Mouse (Mus musculus): Measurements from ENCODE around the gene Mmp28. TPM values are rescaled to one million over a fixed set of nuclear protein-coding genes. Genes with fewer than 3 reads are reported as not detected.

Mmp28 gene
- polyA plus RNA-seq, 1 experiment: 10.5 TPM

- Histone ChIP-seq H3K4me1 (ENCODE audit: control insufficient read depth, insufficient read depth, insufficient read length, low read length) (peaks cover 20% of the 10 kb centered on the region), H3K27ac (ENCODE audit: insufficient read depth, low read depth, low read length) (no peak overlapping the region), H3K36me3 (ENCODE audit: control insufficient read depth, insufficient read depth, low read length) (peaks cover 2% of the 10 kb centered on the region; the same call in 1 of the 2 replicates), H3K27me3 (ENCODE audit: control insufficient read depth, insufficient read depth, low read length) (peaks cover 3% of the 10 kb centered on the region; the same call in 1 of the 2 replicates), H3K4me3 (ENCODE audit: low read depth, low read length) (no peak overlapping the region)
- no peak for TF ChIP-seq CTCF (IDR thresholded peaks at IDR 0.05; ENCODE audit: extremely low read depth, insufficient read length, insufficient replicate concordance, low read depth, low read length)
- TF ChIP-seq POLR2A (IDR thresholded peaks at IDR 0.05; ENCODE audit: low read depth, low read length): no peak
Measured at GRCm38 (mm10) chr11:83448927-83449236, 14.0 kb downstream of the Mmp28 start.

GRCm38 (mm10) chr11:83448021-83448926 is 14.6 kb downstream of the Mmp28 start:
- Histone ChIP-seq H3K4me3 (ENCODE audit: low read depth, low read length) (no peak overlapping the region), H3K4me1 (ENCODE audit: control insufficient read depth, insufficient read depth, insufficient read length, low read length) (peaks cover 21% of the 10 kb centered on the region), H3K27ac (ENCODE audit: insufficient read depth, low read depth, low read length) (no peak overlapping the region), H3K27me3 (ENCODE audit: control insufficient read depth, insufficient read depth, low read length) (peaks cover 3% of the 10 kb centered on the region; the same call in 1 of the 2 replicates), H3K36me3 (ENCODE audit: control insufficient read depth, insufficient read depth, low read length) (peaks cover 2% of the 10 kb centered on the region; the same call in 1 of the 2 replicates)
- 58% methylated on average over 16 of the region's 16 CpGs for WGBS
- TF ChIP-seq CTCF (IDR thresholded peaks at IDR 0.05; ENCODE audit: extremely low read depth, insufficient read length, insufficient replicate concordance, low read depth, low read length): no peak
- no peak for TF ChIP-seq POLR2A (IDR thresholded peaks at IDR 0.05; ENCODE audit: low read depth, low read length)

- WGBS: 83% methylated on average over 10 of the region's 10 CpGs
- no peak overlapping the region for H3K4me3 ChIP-seq (ENCODE audit: low read depth, low read length)
- no peak for TF ChIP-seq CTCF (IDR thresholded peaks at IDR 0.05; ENCODE audit: extremely low read depth, insufficient read length, insufficient replicate concordance, low read depth, low read length)
- TF ChIP-seq POLR2A (IDR thresholded peaks at IDR 0.05; ENCODE audit: low read depth, low read length): no peak
- H3K36me3 ChIP-seq (ENCODE audit: control insufficient read depth, insufficient read depth, low read length): peaks cover 2% of the 10 kb centered on the region; the same call in 1 of the 2 replicates
- H3K27me3 ChIP-seq (ENCODE audit: control insufficient read depth, insufficient read depth, low read length): peaks cover 3% of the 10 kb centered on the region; the same call in 1 of the 2 replicates
- H3K4me1 ChIP-seq (ENCODE audit: control insufficient read depth, insufficient read depth, insufficient read length, low read length): peaks cover 21% of the 10 kb centered on the region
- no peak overlapping the region for H3K27ac ChIP-seq (ENCODE audit: insufficient read depth, low read depth, low read length)
Measured at GRCm38 (mm10) chr11:83447612-83448011, 15.3 kb downstream of the Mmp28 start.

GRCm38 (mm10) chr11:83445001-83445400 is 17.9 kb downstream of the Mmp28 start:
- H3K4me1 ChIP-seq (ENCODE audit: control insufficient read depth, insufficient read depth, insufficient read length, low read length): peaks cover 20% of the 10 kb centered on the region
- no peaks in the 10 kb centered on the region for H3K36me3 ChIP-seq (ENCODE audit: control insufficient read depth, insufficient read depth, low read length)
- H3K27me3 ChIP-seq (ENCODE audit: control insufficient read depth, insufficient read depth, low read length): peaks cover 3% of the 10 kb centered on the region; the same call in 1 of the 2 replicates
- 23% methylated on average over 19 of the region's 19 CpGs for WGBS
- H3K4me3 ChIP-seq (ENCODE audit: low read depth, low read length): peak overlapping the region; percentile 58
- H3K27ac ChIP-seq (ENCODE audit: insufficient read depth, low read depth, low read length): no peak overlapping the region
- TF ChIP-seq POLR2A (IDR thresholded peaks at IDR 0.05; ENCODE audit: low read depth, low read length): no peak
- TF ChIP-seq CTCF (IDR thresholded peaks at IDR 0.05; ENCODE audit: extremely low read depth, insufficient read length, insufficient replicate concordance, low read depth, low read length): peak; percentile 17; the same call in 1 of the 2 replicates

GRCm38 (mm10) chr11:83443824-83444223 is 19.0 kb downstream of the Mmp28 start:
- 10% methylated on average over 7 of the region's 7 CpGs for WGBS
- Histone ChIP-seq H3K4me3 (ENCODE audit: low read depth, low read length) (no peak overlapping the region), H3K27me3 (ENCODE audit: control insufficient read depth, insufficient read depth, low read length) (peaks cover 3% of the 10 kb centered on the region; the same call in 1 of the 2 replicates), H3K27ac (ENCODE audit: insufficient read depth, low read depth, low read length) (no peak overlapping the region), H3K4me1 (ENCODE audit: control insufficient read depth, insufficient read depth, insufficient read length, low read length) (peaks cover 20% of the 10 kb centered on the region), H3K36me3 (ENCODE audit: control insufficient read depth, insufficient read depth, low read length) (no peaks in the 10 kb centered on the region)
- no peak for TF ChIP-seq CTCF (IDR thresholded peaks at IDR 0.05; ENCODE audit: extremely low read depth, insufficient read length, insufficient replicate concordance, low read depth, low read length)

- Histone ChIP-seq H3K27me3 (ENCODE audit: control insufficient read depth, insufficient read depth, low read length) (peaks cover 3% of the 10 kb centered on the region; the same call in 1 of the 2 replicates), H3K4me1 (ENCODE audit: control insufficient read depth, insufficient read depth, insufficient read length, low read length) (peaks cover 17% of the 10 kb centered on the region), H3K27ac (ENCODE audit: insufficient read depth, low read depth, low read length) (no peak overlapping the region), H3K4me3 (ENCODE audit: low read depth, low read length) (peak overlapping the region; percentile 13; the same call in 1 of the 2 replicates), H3K36me3 (ENCODE audit: control insufficient read depth, insufficient read depth, low read length) (no peaks in the 10 kb centered on the region)
- WGBS: 21% methylated on average over 29 of the region's 29 CpGs
- TF ChIP-seq CTCF (IDR thresholded peaks at IDR 0.05; ENCODE audit: extremely low read depth, insufficient read length, insufficient replicate concordance, low read depth, low read length) (peak; percentile 50; the same call in 1 of the 2 replicates), POLR2A (IDR thresholded peaks at IDR 0.05; ENCODE audit: low read depth, low read length) (no peak)
Measured at GRCm38 (mm10) chr11:83442596-83443267, 20.1 kb downstream of the Mmp28 start.

- 50% methylated on average over 7 of the region's 7 CpGs for WGBS
- Histone ChIP-seq H3K36me3 (ENCODE audit: control insufficient read depth, insufficient read depth, low read length) (no peaks in the 10 kb centered on the region), H3K27me3 (ENCODE audit: control insufficient read depth, insufficient read depth, low read length) (peaks cover 3% of the 10 kb centered on the region; the same call in 1 of the 2 replicates), H3K27ac (ENCODE audit: insufficient read depth, low read depth, low read length) (no peak overlapping the region), H3K4me3 (ENCODE audit: low read depth, low read length) (no peak overlapping the region), H3K4me1 (ENCODE audit: control insufficient read depth, insufficient read depth, insufficient read length, low read length) (peaks cover 16% of the 10 kb centered on the region)
- TF ChIP-seq CTCF (IDR thresholded peaks at IDR 0.05; ENCODE audit: extremely low read depth, insufficient read length, insufficient replicate concordance, low read depth, low read length): no peak
- TF ChIP-seq POLR2A (IDR thresholded peaks at IDR 0.05; ENCODE audit: low read depth, low read length): no peak
Measured at GRCm38 (mm10) chr11:83441235-83441634, 21.6 kb downstream of the Mmp28 start.
